Mouse (Mus musculus): ENCODE results near the gene Pcnt. TPM values are rescaled to one million over a fixed set of nuclear protein-coding genes. Genes with fewer than 3 reads are reported as not detected.

The Pcnt gene
- polyA plus RNA-seq, 1 experiment from 2014 or later = 13.1 TPM

DNA sequence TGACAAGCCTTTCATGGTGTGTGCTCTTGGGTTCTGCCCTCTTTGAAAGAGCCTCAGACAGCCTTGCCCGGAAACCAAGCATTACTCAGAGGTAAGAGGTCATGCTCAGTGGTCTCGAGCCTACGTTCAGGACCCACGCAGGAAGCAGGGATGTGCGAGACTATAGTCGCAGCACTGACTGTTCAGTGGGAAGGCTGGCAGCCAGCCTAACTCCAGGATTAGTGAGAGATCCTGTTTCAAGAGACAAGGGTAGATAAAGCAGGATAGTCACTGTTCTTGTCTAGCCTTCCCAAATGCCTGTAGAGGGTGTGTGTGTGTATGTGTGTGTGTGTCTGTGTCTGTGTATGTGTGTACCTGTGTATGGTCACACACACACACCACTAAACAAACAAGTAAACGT, 126.4 kb downstream of the Pcnt start:
- Histone ChIP-seq H3K9ac (ENCODE audit: low read length) (no peak overlapping the region), H3K27ac (replicated peaks in 1 of 2; ENCODE audit: control insufficient read depth in 1 of 2, insufficient read depth in 1 of 2, low read depth in 2 of 2, low read length in 2 of 2) (no peak overlapping the region), H3K4me1 (ENCODE audit: control insufficient read depth in 2 of 2, insufficient read depth in 2 of 2, low read length in 2 of 2) (no peaks in the 10 kb centered on the region), H3K27me3 (ENCODE audit: control insufficient read depth, insufficient read depth, low read length) (no peaks in the 10 kb centered on the region), H3K4me3 (ENCODE audit: control insufficient read depth in 1 of 2, insufficient read depth in 1 of 2, low read depth in 1 of 2, low read length in 2 of 2) (no peak overlapping the region), H3K9me3 (ENCODE audit: control insufficient read depth, low read length) (no peaks in the 10 kb centered on the region), H3K36me3 (ENCODE audit: control insufficient read depth, insufficient read depth, low read length) (peaks cover 67% of the 10 kb centered on the region), H3K4me2 (ENCODE audit: low read length) (no peak overlapping the region)
- WGBS = 44% methylated on average over 7 of the region's 7 CpGs
- no peak for ATAC-seq (ENCODE audit: insufficient number of reproducible peaks, insufficient read depth, low FRiP score, low read depth)

DNA sequence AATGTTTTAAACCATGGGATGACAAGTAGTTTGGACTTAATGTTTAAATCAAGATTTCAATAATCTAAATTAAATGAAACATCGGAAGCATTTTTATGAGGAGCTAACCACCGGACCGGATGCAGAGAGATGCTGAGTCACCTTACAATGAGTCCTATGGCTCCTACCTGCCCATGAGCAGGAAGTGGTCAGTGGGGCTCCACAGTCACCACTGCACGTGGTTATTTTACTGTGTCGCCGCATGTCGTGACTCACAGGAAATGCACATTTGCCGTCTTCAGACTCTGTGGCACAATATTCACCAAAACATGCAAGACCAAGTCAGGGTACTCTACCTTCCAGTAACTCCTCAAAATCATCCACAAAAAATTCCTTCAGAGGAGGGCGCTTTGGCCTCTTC, 135.8 kb downstream of the Pcnt start:
- 83% methylated on average over 9 of the region's 9 CpGs for WGBS
- no peak for ATAC-seq (ENCODE audit: insufficient number of reproducible peaks, insufficient read depth, low FRiP score, low read depth)
- H3K36me3 ChIP-seq (ENCODE audit: control insufficient read depth, insufficient read depth, low read length) = peaks cover 72% of the 10 kb centered on the region

More for the DNA sequence above, 135.8 kb downstream of the Pcnt start:
- Histone ChIP-seq H3K4me3 (ENCODE audit: control insufficient read depth in 1 of 2, insufficient read depth in 1 of 2, low read depth in 1 of 2, low read length in 2 of 2) (no peak overlapping the region), H3K4me2 (ENCODE audit: low read length) (no peak overlapping the region), H3K4me1 (ENCODE audit: control insufficient read depth in 2 of 2, insufficient read depth in 2 of 2, low read length in 2 of 2) (no peaks in the 10 kb centered on the region), H3K27ac (replicated peaks in 1 of 2; ENCODE audit: control insufficient read depth in 1 of 2, insufficient read depth in 1 of 2, low read depth in 2 of 2, low read length in 2 of 2) (no peak overlapping the region), H3K9ac (ENCODE audit: low read length) (no peak overlapping the region), H3K9me3 (ENCODE audit: control insufficient read depth, low read length) (no peaks in the 10 kb centered on the region), H3K27me3 (ENCODE audit: control insufficient read depth, insufficient read depth, low read length) (no peaks in the 10 kb centered on the region)

Other genes starting within 250 kb of the Pcnt start
- gene Prmt2, start 204.9 kb downstream of the Pcnt start, polyA plus RNA-seq (2014; fragmentation: Nextera tagmentation; extraction: Ambion mirVana) = 57.7 and 58.6 TPM in 2 replicates
- gene S100b, start 188.9 kb downstream of the Pcnt start, polyA plus RNA-seq (2014; fragmentation: Nextera tagmentation; extraction: Ambion mirVana) = 0.80 and 1.1 TPM in 2 replicates
- 5.6 and 6.3 TPM in 2 replicates for gene Dip2a, start 97.5 kb downstream of the Pcnt start, polyA plus RNA-seq (2014; fragmentation: Nextera tagmentation; extraction: Ambion mirVana)
- gene AC141477.1, start 2.3 kb downstream of the Pcnt start, polyA plus RNA-seq (2014; fragmentation: Nextera tagmentation; extraction: Ambion mirVana) = not detected in 2 replicates
- gene 2610028H24Rik, start 6.3 kb upstream of the Pcnt start, polyA plus RNA-seq (2014; fragmentation: Nextera tagmentation; extraction: Ambion mirVana) = not detected in 2 replicates
- gene Mcm3ap, start 26.1 kb upstream of the Pcnt start, polyA plus RNA-seq (2014; fragmentation: Nextera tagmentation; extraction: Ambion mirVana) = 41.3 and 46.8 TPM in 2 replicates
- 3.7 and 5.0 TPM in 2 replicates for gene Ybey, start 26.3 kb upstream of the Pcnt start, polyA plus RNA-seq (2014; fragmentation: Nextera tagmentation; extraction: Ambion mirVana)
- 5.3 and 11.6 TPM in 2 replicates for gene Lss, start 88.8 kb upstream of the Pcnt start, polyA plus RNA-seq (2014; fragmentation: Nextera tagmentation; extraction: Ambion mirVana)
- gene Spatc1l, start 119.5 kb upstream of the Pcnt start, polyA plus RNA-seq (2014; fragmentation: Nextera tagmentation; extraction: Ambion mirVana) = not detected in 2 replicates
- 2.4 and 3.1 TPM in 2 replicates for gene Ftcd, start 132.9 kb upstream of the Pcnt start, polyA plus RNA-seq (2014; fragmentation: Nextera tagmentation; extraction: Ambion mirVana)
- 39.7 and 44.7 TPM in 2 replicates for gene Col6a2, start 180.8 kb upstream of the Pcnt start, polyA plus RNA-seq (2014; fragmentation: Nextera tagmentation; extraction: Ambion mirVana)